10 mouse cellular contexts compared by ENCODE assay signal in the genomic region with DNA sequence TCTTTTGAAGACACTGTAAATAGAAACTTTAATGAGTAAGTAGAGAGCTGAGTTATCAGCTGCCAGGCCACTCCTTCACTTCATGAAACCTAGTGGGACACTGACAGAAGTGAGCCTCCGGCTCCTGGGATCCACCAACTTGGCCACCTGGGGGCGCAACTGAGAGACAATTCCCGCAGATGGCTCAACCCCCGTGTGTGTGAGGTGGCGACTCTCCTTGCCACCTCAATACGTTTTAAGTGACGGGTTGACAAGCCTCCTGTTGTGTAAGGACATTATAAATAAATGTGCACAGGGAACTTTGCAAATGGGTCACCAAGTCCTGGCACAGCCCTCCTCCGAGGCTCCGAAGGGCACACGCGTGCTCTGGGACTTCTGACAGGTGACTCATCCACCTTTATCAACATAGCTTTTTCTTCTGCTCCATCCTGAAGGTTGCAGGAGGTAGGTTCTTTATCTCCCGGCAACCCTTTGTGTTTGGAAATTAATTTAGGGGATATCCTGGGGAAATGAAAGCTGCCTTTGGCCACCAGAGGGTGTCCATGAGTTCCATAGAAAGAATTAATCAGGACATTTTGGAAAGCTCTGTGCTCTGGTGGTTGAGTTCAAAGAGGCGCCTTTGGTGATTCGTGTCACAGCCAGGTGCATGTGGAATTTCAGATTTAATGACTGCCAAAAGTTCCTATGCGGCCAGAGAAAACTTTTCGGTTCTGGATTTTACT.
DNase-seq lines count a peak whose midpoint lies in the region; ATAC-seq and TF ChIP-seq lines count a peak whose summit lies in the region.
"Had no signal": no experiment of that assay in that cellular context is flagged by ENCODE, and none has a peak within 500 bp of the region (broad histone marks: within the 10 kb centered on the region; RNA-seq: fewer than 3 reads in every experiment).

No protein-coding gene starts in this region.

- H3K4me3 ChIP-seq in hindbrain, postnatal 0 days (ENCODE audit: low read length): no peak overlapping the region
- no peak overlapping the region for H3K4me3 ChIP-seq in hindbrain, embryonic 14.5 days (replicated peaks; ENCODE audit: low read length)
- H3K4me3 ChIP-seq in bone marrow macrophage, adult 2 months (ENCODE audit: insufficient read depth, low read length): no peak overlapping the region
- H3K4me3 ChIP-seq: embryonic facial prominence, embryonic 15.5 days; heart, embryonic 12.5 days had no signal

- no peak for ATAC-seq in hindbrain, postnatal 0 days
- no peak for ATAC-seq in hindbrain, embryonic 14.5 days (ENCODE audit: low FRiP score)
- no peak for ATAC-seq in monocyte, adult 5-6 weeks (replicated peaks; ENCODE audit: insufficient number of reproducible peaks, low FRiP score, low TSS enrichment, poor library complexity, severe bottlenecking)

- no peak for TF ChIP-seq POLR2A in bone marrow macrophage, adult 2 months (IDR thresholded peaks at IDR 0.05; ENCODE audit: borderline replicate concordance, low read depth, low read length)

- H3K27ac ChIP-seq in hindbrain, postnatal 0 days: no peak overlapping the region
- H3K27ac ChIP-seq in hindbrain, embryonic 14.5 days: no peak overlapping the region
- no peak overlapping the region for H3K27ac ChIP-seq in bone marrow macrophage, adult 2 months (ENCODE audit: insufficient read depth, low read depth, low read length)
- H3K27ac ChIP-seq: embryonic facial prominence, embryonic 15.5 days had no signal

- TF ChIP-seq CTCF in hindbrain, postnatal 0 days (IDR thresholded peaks at IDR 0.05; ENCODE audit: low read depth): peak; percentile 28
- peak; percentile 55; the same call in 1 of the 2 replicates for TF ChIP-seq CTCF in bone marrow macrophage, adult 2 months (IDR thresholded peaks at IDR 0.05; ENCODE audit: low read depth, low read length)

- no peak overlapping the region for H3K4me2 ChIP-seq in hindbrain, postnatal 0 days (ENCODE audit: low read depth, low read length)
- H3K4me2 ChIP-seq in hindbrain, embryonic 14.5 days (replicated peaks): no peak overlapping the region
- H3K4me2 ChIP-seq: embryonic facial prominence, embryonic 15.5 days; heart, embryonic 12.5 days had no signal

- 81% methylated on average over 16 of the region's 16 CpGs for WGBS in hindbrain, postnatal 0 days
- WGBS in hindbrain, embryonic 14.5 days: 82% methylated on average over 16 of the region's 16 CpGs

- no peak overlapping the region for H3K9ac ChIP-seq in hindbrain, postnatal 0 days (replicated peaks; ENCODE audit: low read length)
- H3K9ac ChIP-seq in hindbrain, embryonic 14.5 days: no peak overlapping the region
- H3K9ac ChIP-seq: embryonic facial prominence, embryonic 15.5 days; heart, embryonic 12.5 days had no signal

- DNase-seq in hindbrain, postnatal 0 days (ENCODE audit: low spot score): no peak
- DNase-seq in hindbrain, embryonic 14.5 days (ENCODE audit: low spot score): no peak
- DNase-seq in urinary bladder, postnatal 25 days (ENCODE audit: low spot score): peak; percentile 52
- DNase-seq in urinary bladder, adult 2 months (ENCODE audit: low spot score): no peak
- peak; percentile 62 for DNase-seq in testis, postnatal 10 days (ENCODE audit: low spot score)
- no peak for DNase-seq in embryo, embryonic 9.5 days (ENCODE audit: extremely low spot score)

- H3K4me1 ChIP-seq in hindbrain, postnatal 0 days (ENCODE audit: insufficient read depth, low read length): no peaks in the 10 kb centered on the region
- H3K4me1 ChIP-seq in hindbrain, embryonic 14.5 days (replicated peaks; ENCODE audit: control insufficient read depth, insufficient read depth, low read length): no peaks in the 10 kb centered on the region
- no peaks in the 10 kb centered on the region for H3K4me1 ChIP-seq in bone marrow macrophage, adult 2 months (ENCODE audit: control insufficient read depth, insufficient read depth, low read length)
- H3K4me1 ChIP-seq: embryonic facial prominence, embryonic 15.5 days; heart, embryonic 12.5 days had no signal

- H3K9me3 ChIP-seq in hindbrain, postnatal 0 days (ENCODE audit: low read length): no peaks in the 10 kb centered on the region
- H3K9me3 ChIP-seq in hindbrain, embryonic 14.5 days (ENCODE audit: control insufficient read depth, low read length): no peaks in the 10 kb centered on the region
- H3K9me3 ChIP-seq: embryonic facial prominence, embryonic 15.5 days had no signal

- H3K36me3 ChIP-seq in hindbrain, postnatal 0 days (ENCODE audit: insufficient read depth, low read length): peaks cover 28% of the 10 kb centered on the region
- H3K36me3 ChIP-seq in hindbrain, embryonic 14.5 days (replicated peaks; ENCODE audit: control insufficient read depth, insufficient read depth): peaks cover 5% of the 10 kb centered on the region; the same call in 1 of the 2 replicates

- no peaks in the 10 kb centered on the region for H3K27me3 ChIP-seq in hindbrain, postnatal 0 days (ENCODE audit: insufficient read depth, low read length)
- H3K27me3 ChIP-seq in hindbrain, embryonic 14.5 days (ENCODE audit: control insufficient read depth, insufficient read depth, low read length): no peaks in the 10 kb centered on the region
- H3K27me3 ChIP-seq: embryonic facial prominence, embryonic 15.5 days; heart, embryonic 12.5 days had no signal

Comparison
In these comparisons a context has a peak if more than half of its experiments do, and no peak if none do; other contexts are left out.
1. DNase-seq: peak in urinary bladder, postnatal 25 days (single experiment) and testis, postnatal 10 days (single experiment); none in hindbrain, postnatal 0 days (single experiment), hindbrain, embryonic 14.5 days (single experiment), urinary bladder, adult 2 months (single experiment) and embryo, embryonic 9.5 days (single experiment).